Mouse (Mus musculus): ENCODE data around the gene Clstn2.

DNA sequence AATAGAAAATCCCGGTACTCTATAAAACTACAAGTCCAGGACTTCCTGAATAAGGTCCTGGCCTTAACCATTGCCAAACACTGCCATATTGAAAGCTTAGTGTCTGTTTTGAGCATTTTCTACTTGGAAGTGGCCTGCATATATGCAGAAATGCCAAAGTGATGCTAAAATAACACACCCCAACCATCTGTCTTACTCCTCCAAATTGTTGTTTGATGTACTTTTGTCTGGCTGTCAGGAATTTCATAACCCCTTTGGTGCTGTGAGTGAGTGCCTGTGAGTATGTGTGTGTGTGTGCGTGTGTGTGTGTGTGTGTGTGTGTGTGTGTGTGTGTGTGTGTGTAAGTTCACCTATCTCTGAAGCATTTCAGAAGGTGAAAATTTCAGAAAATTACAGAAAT is 13.1 kb downstream of the Clstn2 start:
- TF ChIP-seq CTCF (conservative IDR thresholded peaks at IDR 0.05; ENCODE audit: low read length), result no peak
- no peak for TF ChIP-seq POU5F1 (IDR thresholded peaks at IDR 0.05; ENCODE audit: borderline replicate concordance, low read length)
- no peak for TF ChIP-seq NANOG (IDR thresholded peaks at IDR 0.05; ENCODE audit: borderline replicate concordance, low read length)

Measured in E14TG2a.4 (cell line).